Mouse (Mus musculus) CD4-positive, CD25-positive, alpha-beta regulatory T cell, adult 4 months (primary cell): ENCODE data around the gene Akr1c19. TPM values are rescaled to one million over a fixed set of nuclear protein-coding genes. Genes with fewer than 3 reads are reported as not detected.
"Not testable (repeated sequence)": the region's sequence is repeated elsewhere in the genome, so short reads cannot be mapped to it uniquely, and the experiment has no call there.

Experiments
- ATAC-seq: one replicate; pipeline ENCODE4 v1.8.0; 2017
- polyA plus RNA-seq, 2 experiments: library from polyadenylated mRNA; unstranded; fragments of 100-300 nt; shearing (Covaris generic); gene quantifications; one replicate each; pipeline ENCODE4 v1.2.1; 2017

Gene Akr1c19
- not detected for polyA plus RNA-seq

DNA sequence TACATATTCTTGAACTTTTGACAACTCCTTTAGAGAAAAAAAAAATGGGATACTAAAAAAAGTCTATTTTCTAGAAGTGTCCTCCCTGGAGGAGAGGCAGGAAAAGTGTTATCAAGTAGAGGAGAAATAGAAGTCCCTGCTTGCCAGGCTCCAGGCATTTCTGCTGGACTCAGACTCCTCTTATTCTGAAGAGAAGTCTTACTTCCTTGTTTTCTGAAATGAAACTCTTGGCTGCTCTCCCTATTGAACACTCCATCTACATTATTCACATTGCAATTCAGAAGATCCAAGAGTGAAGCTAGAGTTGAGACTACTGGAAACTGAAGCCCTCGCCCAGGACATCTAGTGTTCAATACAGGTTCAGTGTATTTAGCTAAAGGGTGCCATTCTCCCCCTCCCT is at the start of gene Akr1c19:
TSS of gene Akr1c19 (plus strand) at position 260 of the 400 bp plus-strand sequence.
- no peak for ATAC-seq

- ATAC-seq: not testable (repeated sequence)
These were observed 47.2 kb upstream of the Akr1c19 start for GRCm38 (mm10) chr13:4181321-4181720.

- ATAC-seq: no peak
These were observed 45.4 kb upstream of the Akr1c19 start for GRCm38 (mm10) chr13:4183116-4183515.

- not testable (repeated sequence) for ATAC-seq
These were observed 41.7 kb upstream of the Akr1c19 start for GRCm38 (mm10) chr13:4186641-4187411.

DNA sequence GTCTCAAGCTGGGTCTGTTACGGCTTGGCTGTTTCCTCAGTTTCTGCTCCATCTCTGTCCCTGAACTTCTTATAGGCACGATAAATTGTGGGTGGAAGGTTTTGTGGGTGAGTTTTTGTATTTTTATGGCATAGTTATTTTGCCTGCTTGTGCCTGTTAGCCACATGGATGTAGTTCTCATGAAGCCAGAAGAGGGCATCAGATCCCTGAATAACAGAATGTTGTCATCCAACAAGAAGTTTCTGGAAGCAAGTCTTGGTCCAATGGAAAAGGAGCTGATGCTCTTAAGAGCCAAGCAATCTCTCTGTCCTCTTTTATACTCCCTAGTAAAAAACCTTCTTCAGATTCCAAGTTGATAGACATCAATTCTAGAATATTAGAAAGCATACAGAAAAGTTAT is 40.3 kb upstream of the Akr1c19 start:
- ATAC-seq: no peak

DNA sequence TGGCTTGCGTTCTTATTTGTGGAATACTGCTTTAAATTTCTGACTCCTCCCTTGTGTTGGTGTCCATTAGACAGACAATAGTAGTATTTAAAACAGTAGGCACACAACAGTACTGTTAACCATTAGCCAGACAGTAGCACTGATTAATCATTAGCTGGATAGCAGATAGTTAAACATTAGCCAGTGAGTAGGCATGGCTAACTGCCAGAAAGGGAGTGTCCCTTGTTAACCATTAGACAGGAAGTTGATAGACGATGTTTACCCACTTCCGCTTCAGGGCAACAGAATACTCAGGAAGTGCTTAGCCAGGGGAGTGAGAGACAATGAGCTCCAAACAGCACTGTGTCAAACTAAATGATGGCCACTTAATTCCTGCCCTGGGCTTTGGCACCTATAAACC is 37.6 kb upstream of the Akr1c19 start, which contains the start of gene Akr1c13:
TSS of gene Akr1c13 (plus strand) at position 247 of the 400 bp plus-strand sequence.
- ATAC-seq: peak; percentile 98

- no peak for ATAC-seq
These were observed 36.0 kb upstream of the Akr1c19 start for GRCm38 (mm10) chr13:4192511-4192910.

- ATAC-seq: no peak
These were observed 22.2 kb upstream of the Akr1c19 start for GRCm38 (mm10) chr13:4206147-4206903.

DNA sequence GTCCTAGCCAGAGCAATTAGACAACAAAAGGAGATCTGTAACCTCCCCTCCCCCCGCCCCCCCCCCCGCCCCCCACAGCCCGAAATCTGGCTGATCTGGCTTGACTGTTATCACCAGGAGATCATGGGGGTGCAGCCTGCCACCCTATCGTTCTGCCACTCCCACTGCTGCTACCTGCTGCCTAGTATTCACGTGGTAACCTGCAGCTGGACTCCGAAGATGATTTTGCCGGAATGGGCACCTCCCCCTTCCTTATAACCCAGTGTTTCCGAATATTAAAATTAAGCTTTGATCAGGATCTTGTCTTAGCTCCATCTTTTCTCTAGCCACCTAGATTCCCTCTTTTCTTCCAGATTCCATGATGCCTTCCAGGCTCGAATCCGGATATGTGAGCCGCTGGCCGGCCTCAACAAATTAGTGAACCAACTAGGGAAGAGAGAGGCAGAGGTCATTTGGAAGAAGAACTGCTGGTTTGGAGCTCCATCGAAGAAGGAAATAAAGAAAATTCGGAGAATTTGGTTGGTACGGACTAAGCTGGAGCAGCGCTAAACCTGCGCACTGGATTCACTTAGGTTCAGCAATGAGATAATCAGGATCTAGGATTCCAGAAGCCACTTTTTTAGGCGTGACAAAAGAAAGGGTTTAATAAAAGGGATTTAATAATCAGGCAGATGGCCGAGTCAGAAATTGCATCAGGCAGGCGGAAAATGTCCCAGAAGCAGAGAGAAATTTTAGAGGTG is 16.8 kb upstream of the Akr1c19 start:
- ATAC-seq: no peak

DNA sequence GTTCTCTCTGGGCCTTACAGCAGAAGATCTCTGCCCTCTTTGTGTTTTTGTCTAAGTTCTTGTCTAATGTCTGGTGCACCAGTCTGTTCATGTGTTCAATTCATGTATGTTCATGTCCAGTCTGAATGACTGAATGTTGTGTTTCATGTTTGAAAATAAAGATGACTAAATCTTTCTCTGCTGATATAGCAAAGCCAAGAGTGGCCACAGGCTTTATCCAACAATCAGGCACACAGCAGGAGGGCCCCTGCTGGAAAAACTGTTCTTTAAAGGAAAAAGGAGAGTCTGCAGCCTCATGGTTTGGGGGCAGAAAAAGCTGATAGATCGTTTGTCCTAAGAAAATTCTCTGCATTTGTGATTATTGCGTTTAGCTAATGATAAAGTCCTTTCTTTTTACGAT is 16.2 kb upstream of the Akr1c19 start:
- no peak for ATAC-seq

DNA sequence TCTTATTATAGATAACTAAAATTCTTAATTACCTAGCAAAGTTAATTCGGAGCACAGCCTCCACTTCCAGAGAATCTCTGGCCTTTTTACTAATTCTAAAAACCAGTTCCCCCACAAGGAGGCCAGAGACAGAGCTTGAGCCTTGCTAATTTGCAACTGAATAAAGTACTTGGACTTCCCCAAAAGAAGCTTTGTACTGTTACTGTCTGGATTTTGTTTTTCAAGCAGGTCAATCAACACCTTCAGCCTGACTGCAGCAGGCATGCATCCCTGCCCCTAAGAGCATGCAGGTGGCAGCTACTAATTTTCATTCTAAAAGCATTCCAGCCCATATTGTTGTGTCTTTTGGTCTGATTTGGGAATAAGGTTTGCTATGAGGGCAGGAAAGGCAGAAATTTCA is 13.0 kb upstream of the Akr1c19 start:
- not testable (repeated sequence) for ATAC-seq

GRCm38 (mm10) chr13:4230841-4231623 is 2.5 kb downstream of the Akr1c19 start:
- no peak for ATAC-seq

DNA sequence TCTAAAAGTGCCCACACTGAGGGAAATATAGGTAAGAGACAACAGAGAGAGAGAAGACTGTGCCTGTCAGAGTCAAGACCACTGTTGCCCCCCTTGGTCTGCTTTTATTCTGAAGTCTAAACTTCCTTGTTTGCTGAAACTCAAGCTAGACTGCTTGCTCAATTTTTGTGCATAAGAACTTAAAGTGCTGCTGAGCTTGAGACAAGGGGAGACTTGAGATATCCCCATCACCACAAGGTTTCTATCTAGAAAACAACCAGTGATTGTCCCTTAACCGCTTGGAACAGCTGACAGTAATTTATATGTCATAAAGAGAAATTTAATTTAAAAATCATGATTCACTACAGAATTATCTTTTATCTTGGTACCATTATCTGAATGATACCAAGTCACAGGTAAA is 4.6 kb downstream of the Akr1c19 start:
- no peak for ATAC-seq

DNA sequence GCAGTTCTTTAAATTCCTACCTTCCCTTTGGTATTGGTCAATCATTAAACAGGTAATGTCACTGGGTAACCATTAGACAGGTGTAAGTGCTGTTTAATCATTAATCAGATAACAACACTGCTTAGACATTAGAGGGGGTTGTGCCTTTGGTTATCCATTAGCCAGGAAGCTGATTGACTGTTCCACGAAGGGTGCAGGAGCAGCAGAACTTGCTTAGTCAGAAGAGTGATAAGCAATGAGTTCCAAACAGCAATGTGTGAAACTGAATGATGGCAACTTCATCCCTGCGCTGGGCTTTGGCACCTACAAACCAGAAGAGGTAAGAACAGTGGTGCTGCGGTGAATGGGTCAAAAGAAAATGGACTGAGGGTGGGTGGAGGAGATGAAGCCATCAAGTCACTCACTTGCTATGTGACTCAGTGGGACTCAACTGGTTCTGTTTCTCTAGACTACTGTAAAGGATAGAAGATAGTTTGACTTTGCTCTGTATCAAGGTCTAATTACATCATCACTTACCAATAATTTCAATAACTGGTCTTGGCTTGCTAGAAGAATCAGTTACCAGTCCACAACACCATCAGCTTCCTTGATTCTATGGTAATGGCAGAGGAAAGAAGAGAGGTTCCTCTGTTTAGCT is 5.2 kb downstream of the Akr1c19 start:
- ATAC-seq: no peak

DNA sequence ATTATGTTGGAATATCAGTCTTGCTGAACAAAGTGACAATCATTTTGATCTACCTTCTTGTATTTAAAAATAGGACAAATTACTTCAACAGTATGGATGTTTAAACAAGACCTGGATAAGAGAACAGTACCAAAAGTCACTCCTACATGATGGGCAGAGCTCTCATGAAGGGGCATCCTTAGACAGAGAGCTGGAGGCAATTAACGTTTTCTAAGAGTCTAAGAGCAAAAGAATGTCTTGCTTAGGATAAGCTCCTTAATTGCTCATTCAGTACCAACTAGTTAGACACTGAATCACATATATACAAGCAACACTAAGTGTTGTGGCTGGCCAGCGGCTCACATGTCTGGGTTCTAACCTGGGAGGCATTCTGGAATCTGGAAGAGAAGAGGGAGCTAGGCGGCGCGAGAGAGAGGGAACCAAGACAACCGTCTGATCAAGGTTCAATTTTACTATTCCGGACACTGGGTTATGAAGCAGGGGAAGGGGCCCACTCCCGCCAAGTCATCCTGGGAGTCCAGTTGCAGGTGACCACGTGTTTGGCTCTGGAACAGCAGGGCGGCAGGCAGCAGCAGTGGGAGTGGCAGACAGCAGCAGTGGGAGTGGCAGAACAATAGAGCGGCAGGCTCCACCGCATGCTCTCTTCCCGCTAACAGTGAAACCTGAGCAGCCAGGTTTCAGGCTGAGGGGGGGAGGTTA is 16.5 kb downstream of the Akr1c19 start:
- ATAC-seq: no peak

GRCm38 (mm10) chr13:4249347-4249746 is 20.8 kb downstream of the Akr1c19 start:
- no peak for ATAC-seq

DNA sequence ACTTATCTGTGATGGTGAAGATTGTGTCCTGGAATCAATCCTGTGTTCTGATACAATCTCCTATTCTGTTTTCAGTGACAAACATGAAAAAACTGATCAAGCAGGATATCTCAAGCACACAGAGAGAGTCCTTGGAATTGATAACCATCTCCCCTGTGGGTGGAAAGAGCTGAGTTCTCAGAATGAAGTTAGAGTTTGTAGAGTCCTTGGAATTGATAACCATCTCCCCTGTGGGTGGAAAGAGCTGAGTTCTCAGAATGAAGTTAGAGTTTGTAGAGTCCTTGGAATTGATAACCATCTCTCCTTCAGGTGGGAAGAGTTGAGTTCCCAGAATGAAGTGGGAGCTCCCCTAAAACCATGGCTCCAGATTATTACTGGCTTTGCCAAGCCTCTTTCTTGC is 28.4 kb downstream of the Akr1c19 start:
- ATAC-seq: not testable (repeated sequence)

GRCm38 (mm10) chr13:4257349-4257748 is 28.8 kb downstream of the Akr1c19 start:
- no peak for ATAC-seq

GRCm38 (mm10) chr13:4264612-4265011 is 36.1 kb downstream of the Akr1c19 start:
- ATAC-seq: no peak

- ATAC-seq: no peak
These were observed 36.5 kb downstream of the Akr1c19 start for GRCm38 (mm10) chr13:4265047-4265446.

DNA sequence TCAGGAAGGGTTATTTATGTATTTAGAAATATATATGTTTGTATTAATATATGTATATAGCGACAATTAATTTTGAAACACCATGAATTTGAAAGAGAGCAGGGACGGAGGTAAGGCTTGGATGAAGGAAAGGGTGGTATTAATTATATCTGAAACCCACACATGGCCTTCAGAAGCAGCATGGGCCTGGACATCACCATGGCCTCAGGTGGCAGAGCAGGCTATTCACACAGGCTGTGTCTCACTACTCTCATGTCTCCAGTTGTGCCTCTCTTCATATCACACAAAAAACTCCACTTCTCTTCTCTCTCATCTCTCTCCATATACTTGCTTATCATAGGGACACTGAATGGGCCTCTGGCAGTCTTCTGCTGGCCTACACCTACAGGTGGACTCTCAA is 37.0 kb downstream of the Akr1c19 start:
- not testable (repeated sequence) for ATAC-seq
